Mouse (Mus musculus): Measurements from ENCODE around the gene Zfp956.

Gene Zfp956

DNA sequence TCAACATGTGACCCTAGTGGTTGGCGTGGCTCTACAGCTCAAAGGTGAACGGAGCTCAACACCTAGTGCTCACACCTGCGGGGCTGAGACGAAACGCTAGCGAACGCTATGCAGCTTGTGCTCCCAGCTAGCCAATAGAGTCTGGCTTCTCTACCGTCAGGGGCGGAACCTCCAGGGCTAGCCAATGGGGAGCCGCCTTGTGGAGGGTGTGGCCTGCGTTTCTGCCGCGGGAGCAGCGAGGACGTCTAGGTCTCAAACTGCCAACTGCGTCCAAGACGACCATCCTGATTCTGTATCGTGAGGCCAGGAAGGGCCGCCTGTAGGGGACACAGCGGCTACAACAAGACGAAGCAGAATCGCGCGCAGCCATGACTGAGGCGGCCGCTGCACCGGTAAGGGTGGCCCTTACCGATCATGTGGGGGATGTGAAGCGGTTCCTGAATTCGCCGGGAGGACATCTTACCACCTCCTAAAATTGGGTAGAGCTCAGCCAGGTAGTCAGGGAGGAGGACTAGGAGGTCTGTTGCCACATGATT, at the start of gene Zfp956:
Gene Zfp956, plus strand, starts transcription at position 200 of the 536 bp plus-strand sequence.
- in situ Hi-C loops (cut with MboI, MseI) = loop anchor here in 1 of 2 experiments (10.0 kb wide), 1 partner anchor 68 kb away; no protein-coding TSS in a partner anchor

DNA sequence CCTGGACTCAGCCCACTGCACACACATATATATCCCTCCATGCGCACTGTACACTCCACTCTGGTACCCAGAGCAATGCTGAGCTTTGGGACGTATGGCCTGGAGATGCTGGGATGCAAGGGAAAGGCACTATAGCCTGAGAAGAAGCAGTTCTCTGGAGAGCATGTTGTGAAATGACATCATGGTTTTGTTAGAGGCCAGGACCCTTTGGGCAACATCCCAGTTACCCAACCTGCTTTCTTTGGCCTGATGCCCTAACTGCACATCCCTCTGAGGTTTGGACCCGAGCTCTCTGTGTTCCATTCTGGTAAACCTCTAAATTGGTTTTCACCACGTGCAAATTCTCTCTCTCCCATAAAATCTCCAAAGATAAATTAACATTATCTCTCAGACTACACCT, 49.6 kb upstream of the Zfp956 start:
- in situ Hi-C loops (cut with MboI, MseI) = loop anchor here in 1 of 2 experiments (25.0 kb wide), 1 partner anchor 241 kb away; no protein-coding TSS in a partner anchor

DNA sequence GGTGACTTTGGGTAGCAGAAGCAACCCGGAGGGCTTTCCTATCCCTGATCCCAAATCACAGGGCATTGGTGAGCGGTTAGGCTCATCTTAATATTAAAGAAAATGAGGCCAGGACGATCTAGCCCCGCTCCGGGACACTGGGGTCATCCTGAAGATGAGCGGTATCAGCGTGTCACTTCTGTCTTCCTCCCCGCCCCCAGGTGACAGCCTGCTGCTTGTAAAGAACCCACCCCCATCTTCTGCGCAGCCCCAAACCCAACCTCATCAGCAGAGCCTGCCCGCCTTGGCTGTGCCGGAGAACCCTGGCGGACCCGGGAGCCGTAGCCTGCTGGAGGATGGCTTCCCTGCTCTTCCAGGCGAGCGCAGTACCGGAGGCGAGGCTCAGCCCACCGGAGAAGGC, 48.8 kb upstream of the Zfp956 start:
- in situ Hi-C loops (cut with MboI, MseI) = loop anchor here in 1 of 2 experiments (25.0 kb wide), 1 partner anchor 242 kb away; no protein-coding TSS in a partner anchor

DNA sequence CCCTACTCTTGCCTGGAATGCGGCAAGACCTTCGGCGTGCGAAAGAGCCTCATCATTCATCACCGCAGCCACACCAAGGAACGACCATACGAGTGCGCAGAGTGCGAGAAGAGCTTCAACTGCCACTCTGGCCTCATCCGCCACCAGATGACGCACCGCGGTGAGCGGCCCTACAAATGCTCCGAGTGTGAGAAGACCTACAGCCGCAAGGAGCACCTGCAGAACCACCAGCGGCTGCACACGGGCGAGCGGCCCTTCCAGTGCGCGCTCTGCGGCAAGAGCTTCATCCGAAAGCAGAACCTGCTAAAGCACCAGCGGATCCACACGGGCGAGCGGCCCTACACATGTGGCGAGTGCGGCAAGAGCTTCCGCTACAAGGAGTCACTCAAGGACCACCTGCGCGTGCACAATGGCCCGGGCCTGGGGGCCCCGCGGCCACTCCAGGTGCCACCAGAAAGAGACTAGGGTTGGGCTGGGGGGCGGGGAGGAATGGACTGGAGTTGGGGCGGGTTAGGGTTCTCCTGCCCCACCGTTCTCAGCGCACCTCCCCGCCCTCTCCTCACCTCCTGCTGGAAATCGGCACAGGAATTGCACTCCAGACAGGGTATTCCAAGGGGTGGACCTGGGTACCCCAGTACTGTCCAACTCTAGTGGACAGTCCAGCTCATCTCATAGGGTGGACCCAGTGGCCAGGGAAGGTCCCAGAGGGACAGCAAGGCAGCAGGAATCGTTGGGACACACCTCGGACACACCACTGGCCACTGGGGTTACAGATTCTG, 48.1 kb upstream of the Zfp956 start:
- in situ Hi-C loops (cut with MboI, MseI) = loop anchor here in 1 of 2 experiments (25.0 kb wide), 1 partner anchor 243 kb away; no protein-coding TSS in a partner anchor

DNA sequence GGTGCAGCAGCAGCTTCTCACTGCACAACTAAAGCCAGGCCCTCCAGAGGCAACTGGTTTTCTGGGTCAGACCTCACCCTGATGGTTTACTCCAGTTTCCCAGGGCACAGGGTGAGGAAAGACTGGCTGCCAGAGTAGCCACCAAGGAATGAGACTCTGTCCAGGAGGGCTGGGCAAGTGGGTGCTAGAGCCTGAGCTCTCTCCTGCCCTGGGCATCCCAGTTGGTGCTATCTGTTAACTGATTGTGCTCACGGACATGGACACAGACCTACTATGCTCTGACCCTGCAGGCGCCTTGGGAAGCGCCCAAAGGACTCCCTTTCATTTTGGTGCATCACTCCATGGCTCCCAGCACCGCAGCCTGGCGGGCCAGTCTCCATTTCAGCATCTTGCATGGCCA, 46.9 kb upstream of the Zfp956 start:
- in situ Hi-C loops (cut with MboI, MseI) = loop anchor here in 1 of 2 experiments (25.0 kb wide), 1 partner anchor 244 kb away; no protein-coding TSS in a partner anchor

DNA sequence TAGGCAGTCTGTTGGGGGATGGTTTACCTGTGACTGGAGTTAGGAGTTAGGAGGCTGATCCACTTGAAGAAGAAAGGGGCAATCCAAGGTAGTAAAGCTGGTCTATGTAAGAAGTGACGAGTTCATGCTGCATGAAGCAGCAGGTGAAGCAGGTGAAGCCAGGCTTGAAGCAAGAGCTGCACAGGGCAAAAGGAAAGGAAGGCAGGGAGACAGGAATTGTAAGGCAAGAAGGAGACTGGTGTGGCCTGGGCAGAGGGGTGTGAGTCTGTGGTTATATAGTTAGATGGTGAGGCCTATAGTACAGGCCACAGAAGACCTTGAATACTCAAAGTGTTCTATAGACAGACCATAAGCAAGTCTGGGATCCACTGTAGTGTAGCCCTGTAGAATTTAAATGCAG, 44.2 kb upstream of the Zfp956 start:
- in situ Hi-C loops (cut with MboI, MseI) = loop anchor here in 1 of 2 experiments (25.0 kb wide), 1 partner anchor 247 kb away; no protein-coding TSS in a partner anchor

DNA sequence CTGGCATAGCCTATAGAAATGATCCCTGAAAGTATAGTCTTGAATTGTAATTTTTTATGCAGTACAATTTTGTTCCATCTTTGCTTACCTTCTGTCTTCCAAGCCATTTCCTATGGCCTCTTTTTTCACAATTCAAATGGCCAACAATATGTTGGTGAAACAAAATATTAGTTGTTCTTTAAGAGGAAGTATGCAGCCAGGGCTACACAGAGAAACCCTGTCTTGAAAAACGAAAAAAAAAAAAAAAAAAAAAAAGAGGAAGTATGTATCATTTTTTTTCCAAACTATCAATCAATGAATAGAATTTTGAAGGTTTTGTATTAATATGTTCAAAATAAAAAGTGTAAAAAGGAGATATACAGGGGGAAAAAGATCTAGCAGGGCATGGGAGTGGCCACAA, 41.5 kb upstream of the Zfp956 start:
- in situ Hi-C loops (cut with MboI, MseI) = loop anchor here in 1 of 2 experiments (25.0 kb wide), 1 partner anchor 249 kb away; no protein-coding TSS in a partner anchor

DNA sequence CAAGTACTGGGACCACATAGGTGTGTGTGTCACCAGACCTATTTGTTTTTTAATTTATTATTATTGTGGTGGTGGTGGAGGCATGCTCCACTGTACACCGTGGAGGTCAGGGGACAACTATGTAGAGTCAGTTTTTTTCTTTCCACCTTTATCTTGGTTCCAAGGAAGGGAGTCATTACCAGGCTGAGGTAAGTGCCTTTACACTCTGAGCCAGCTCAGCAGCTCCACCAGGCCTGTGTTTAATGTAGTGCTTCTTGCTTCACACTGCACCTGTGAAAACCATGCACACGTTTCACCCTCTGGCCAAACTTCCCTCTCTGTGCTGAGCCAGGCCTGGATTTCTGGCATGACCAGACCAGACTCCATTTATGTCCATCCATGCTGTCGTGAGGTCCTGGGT, 40.2 kb upstream of the Zfp956 start:
- in situ Hi-C loops (cut with MboI, MseI) = loop anchor here in 1 of 2 experiments (25.0 kb wide), 1 partner anchor 251 kb away; no protein-coding TSS in a partner anchor

DNA sequence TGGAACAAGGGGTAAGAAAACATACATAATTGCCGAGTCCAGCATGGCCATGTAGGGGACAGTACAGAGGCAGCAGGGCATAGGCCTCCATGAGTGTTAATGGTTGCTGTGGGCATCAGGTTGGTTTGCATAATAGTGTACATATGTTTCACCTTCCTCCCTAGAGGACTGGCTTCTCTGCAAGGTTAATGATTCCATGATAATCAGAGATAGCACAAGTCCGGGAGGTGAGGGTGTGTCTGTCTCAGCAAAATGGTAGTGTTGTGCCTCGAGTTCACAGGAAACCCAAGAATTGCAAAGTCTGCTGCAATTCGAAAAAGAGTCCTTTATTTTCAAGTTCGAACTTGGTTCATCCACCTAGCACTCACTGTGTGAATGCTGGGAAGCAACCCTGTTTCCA, 36.1 kb upstream of the Zfp956 start:
- in situ Hi-C loops (cut with MboI, MseI) = loop anchor here in 1 of 2 experiments (25.0 kb wide), 1 partner anchor 255 kb away; no protein-coding TSS in a partner anchor

DNA sequence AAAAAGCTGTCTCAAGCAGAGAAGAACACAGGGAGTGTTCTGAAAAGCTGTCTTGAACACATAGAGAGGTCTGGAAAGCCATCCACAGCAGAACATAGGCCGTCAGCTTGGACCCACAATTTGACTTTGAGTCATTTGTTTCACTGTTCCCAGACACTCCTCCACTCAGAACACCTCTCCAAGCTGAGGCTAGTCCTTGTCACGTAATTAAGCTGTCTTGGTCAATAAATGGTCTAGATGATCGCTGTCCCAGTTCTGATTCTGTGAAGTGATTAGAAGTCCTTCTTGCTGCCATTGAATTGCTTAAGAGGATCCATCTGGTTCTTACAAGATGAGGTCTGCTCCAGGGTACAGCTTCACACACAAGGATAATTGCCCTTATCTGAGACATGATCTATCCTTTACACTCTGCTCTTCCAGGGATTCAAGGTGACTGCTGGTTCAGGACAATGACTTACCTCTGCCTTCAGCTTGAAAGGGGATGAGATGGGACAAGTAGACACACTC, 34.4 kb upstream of the Zfp956 start:
- in situ Hi-C loops (cut with MboI, MseI) = loop anchor here in 1 of 2 experiments (25.0 kb wide), 1 partner anchor 257 kb away; no protein-coding TSS in a partner anchor

DNA sequence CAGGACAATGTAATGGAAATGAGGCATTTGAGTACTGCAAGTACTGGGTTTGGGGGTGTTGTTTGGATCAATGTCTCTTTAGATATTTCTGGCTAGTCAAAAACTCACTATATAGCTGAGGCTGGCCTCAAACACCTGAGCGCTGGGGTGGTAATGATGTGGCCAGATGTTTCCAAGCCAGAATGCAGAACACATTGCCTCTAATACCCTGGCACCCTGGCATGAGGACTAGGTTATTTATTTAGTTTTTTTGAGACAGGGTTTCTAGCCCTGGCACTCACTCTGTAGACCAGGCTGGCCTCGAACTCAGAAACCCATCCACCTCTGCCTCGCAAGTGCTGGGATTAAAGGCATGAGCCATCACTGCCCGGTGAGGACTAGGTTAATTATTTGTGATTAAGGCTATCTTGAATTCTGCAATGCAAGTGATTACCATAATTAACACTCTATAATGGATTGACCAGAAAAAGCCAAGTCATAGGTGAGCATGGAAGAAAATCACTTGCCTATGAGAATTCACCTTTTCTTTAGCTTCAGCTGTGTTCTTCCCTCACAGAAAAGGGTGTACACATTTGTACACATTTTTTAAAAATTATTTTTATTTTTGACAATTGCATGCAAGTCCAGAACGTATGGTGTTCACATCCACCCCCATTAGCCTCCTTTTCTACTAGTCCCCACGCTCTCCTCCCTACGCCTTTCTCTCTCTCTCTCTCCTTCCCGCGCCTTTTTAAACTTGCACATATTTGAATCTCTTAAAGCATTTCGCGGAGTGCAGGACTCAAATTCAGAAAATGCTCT, 33.3 kb upstream of the Zfp956 start:
- in situ Hi-C loops (cut with MboI, MseI) = loop anchor here in 1 of 2 experiments (25.0 kb wide), 1 partner anchor 258 kb away; no protein-coding TSS in a partner anchor

DNA sequence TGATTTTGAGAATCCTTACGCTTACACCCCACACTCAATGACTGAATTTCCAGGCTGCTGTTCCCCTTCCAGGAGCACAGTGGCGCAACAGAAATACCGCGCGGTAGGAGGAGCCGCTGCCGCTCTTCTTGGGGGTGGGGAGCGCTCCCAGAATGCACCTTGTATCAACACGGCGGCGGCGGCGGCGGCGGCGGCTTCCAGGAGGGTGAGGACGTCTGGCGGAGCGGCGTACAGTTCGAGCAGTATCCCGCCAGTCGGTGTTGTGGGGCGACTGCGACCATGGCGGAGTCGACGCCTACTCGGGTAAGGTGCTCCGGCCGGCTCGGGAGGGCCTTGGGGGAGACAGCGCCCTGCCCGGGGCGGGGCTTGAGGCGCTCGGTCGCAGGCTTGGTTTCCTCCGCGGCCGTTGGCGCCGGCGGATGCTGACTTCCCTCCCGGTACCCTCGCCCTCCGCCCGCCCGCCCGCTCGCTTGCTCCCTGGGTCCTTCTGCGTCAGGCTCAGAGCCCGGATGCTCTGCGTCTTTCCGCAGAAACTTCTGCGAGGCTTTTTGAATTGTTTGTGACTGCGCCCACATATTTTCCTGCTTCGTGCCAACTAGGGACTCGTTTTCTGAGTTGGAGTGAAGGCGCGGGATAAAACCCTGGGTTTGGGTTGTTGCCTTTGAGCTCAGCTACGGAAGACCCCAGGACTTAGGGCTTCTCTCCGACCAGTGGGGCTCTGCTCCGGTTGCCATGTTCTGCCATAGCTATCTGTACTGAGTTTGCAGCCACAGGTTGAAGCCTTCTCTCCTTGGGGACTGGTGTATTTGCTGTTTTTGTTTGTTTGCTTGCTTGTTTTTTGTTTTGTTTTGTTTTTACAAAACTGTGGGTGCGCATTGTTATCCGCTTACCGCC, 32.5 kb upstream of the Zfp956 start, which contains the start of gene Zfp212:
Gene Zfp212, plus strand, starts transcription at position 30 of the 894 bp plus-strand sequence.
- in situ Hi-C loops (cut with MboI, MseI) = loop anchor here in 1 of 2 experiments (25.0 kb wide), 1 partner anchor 258 kb away; no protein-coding TSS in a partner anchor

DNA sequence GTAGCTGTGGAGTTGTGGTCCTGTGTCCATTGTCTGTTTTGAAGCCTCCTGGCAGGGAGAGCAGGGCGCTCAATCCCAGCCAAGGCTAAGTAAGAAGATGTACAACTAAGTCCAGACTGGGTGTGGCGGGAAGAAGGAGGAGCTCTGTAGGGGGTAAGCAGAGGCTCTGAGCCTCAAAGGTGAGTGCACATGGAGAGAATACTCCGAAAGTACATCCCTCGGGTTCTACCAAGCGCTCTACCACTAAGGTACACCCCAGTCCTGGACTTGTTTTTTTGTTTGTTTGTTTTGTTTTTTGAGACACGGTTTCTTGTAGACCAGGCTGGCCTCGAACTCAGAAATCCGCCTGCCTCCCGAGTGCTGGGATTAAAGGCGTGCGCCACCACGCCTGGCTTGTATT, 10.7 kb upstream of the Zfp956 start:
- in situ Hi-C loops (cut with MboI, MseI) = loop anchor here in 1 of 2 experiments (10.0 kb wide), 1 partner anchor 268 kb away; no protein-coding TSS in a partner anchor

DNA sequence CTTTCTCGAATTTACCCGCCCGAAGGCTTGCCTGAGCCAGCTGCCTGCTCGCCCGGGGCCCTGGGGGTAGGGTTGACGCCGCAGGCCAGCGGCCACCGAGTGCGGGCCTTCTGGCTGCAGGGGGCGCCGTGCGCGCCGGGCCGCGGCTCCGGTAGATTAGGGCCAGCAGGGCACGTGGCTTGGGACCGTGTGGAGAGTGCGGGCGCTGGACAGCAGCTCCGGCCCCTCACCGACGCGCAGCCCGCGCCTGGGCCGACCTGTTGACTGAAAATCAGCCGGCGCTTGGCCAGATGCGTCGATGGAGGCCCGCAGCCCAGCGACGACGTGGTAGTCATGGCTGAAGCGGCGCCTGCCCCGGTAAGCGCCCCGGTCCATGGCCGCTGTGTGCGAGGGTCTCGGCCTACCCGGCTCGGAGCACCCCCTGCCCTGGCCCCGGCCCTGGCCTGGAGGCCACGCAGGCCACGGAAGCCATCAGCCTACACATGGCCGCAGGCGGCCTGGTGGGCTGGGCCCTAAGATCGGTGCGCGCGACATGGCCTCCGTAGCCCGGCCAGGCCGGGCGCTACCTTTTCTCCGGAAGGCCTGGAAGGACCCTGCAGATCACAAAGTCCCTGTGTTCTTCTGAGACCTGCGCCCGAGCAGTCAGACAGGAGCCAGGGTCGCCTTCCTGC, 10.0 kb upstream of the Zfp956 start:
- in situ Hi-C loops (cut with MboI, MseI) = loop anchor here in 1 of 2 experiments (10.0 kb wide), 1 partner anchor 268 kb away; no protein-coding TSS in a partner anchor

DNA sequence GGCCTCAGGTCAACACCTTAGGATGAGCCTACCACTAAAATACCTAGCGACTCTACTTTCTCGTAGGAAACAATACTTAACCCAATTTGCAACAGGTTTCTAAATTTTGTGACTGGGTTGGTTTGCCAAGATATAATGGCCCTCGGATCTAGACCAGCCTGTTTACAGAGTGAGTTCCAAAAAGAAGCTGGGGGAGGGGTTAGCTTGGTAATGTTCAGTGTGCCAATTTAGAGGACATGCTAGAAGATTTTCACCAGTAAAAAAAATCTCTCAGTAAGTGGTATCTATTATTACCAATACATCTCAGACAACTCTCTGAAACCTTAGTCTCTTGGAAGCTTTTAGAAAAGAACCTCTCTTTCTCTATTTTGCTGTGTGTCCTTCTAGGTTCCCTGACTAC, 9.5 kb upstream of the Zfp956 start:
- in situ Hi-C loops (cut with MboI, MseI) = loop anchor here in 1 of 2 experiments (10.0 kb wide), 1 partner anchor 269 kb away; no protein-coding TSS in a partner anchor

DNA sequence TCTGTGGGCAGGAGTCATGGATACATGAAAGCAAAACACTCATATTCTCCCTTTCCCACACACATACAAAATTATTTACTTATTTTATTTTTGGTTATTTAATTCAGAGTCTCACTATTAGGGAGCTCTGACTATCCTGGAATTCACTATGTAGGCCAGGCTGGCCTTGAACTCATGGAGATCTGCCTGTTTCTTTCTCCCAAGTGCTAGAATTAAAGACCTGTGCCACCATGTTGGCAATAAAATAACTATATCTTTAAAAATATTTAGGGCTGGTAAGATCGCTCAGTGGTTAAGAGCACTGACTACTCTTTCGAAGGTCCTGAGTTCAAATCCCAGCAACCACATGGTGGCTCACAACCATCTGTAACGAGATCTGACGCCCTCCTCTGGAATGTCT, 5.8 kb upstream of the Zfp956 start:
- in situ Hi-C loops (cut with MboI, MseI) = loop anchor here in 1 of 2 experiments (10.0 kb wide), 1 partner anchor 273 kb away; no protein-coding TSS in a partner anchor

DNA sequence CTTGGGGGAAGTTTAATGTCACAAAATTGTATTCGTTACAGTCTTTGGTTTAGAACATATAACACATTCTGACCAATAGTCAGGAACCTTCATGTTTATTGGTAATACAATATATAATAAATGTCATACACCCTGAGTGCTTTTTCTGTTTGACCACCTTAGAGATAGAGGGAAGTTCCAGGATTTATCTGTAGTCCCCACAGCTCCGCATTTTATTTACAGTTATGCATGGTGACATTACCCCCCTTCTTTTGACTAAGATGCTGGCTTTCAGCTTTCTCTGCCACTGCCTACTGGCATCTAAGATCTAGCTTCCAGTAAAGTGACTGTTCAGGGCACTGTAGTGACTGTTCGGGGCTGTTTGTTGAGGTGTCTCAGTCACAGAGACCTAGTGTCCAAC, 1.2 kb downstream of the Zfp956 start:
- in situ Hi-C loops (cut with MboI, MseI) = loop anchor here in 1 of 2 experiments (10.0 kb wide), 1 partner anchor 70 kb away; no protein-coding TSS in a partner anchor

DNA sequence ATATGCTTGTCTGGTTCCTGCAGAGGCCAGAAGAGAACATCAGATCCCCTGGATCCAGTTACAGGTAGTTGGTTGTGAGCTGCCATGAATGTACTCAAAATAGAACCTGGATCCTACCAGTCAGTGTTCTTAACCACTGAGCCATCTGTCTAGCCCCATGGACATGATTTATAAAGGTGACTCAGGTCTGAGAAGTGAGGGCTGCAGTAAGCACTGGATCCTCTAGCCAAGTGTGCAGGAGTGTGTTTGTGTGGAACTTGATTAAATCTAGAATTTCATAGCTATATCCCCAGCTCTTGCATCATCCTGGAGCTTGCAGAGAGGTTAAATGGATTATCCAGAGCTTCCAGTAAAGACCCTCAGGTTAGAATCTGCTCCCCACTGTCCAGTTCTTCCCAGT, 4.6 kb downstream of the Zfp956 start:
- in situ Hi-C loops (cut with MboI, MseI) = loop anchor here in 1 of 2 experiments (10.0 kb wide), 1 partner anchor 73 kb away; no protein-coding TSS in a partner anchor
